In the genomic region with DNA sequence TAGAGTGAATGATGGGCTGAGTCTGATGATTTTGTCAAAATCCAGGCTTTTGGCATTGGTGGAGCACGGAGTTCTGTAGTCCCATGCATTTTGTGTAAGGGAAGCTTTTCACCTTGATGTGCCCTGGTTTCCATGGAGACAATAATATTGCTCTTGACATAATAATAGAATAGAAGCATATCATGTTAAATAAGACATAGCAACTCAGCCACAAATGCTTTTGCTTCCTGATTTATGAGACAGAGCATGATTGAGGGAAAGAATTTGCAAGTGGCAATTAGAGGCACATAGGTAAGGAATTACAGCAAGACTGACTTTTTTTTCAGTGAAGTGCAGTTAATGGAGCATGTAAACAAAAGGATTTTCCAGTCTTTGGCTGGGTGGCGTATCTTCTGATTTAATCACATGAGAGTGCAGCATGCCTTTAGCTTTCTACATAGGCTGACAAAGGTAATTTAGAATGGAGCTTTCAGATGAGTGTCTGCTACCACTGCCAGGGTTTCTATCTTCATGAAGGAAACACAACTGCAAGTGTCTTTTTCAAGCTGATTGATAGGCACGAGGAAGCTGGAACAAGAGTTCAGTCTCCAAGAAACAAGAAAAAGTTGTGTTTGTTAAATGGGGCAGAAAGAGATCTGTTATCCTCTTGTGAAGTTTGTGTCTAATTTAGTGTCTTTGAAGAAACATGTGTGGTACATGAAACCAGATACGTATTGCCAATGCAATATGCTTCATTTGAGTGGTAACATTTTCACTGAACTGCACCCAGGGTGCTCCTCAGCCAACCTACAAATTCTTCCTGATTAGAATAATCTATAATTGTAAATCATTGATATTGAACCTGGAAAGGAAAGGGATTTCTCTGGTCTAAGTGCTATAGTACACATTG, we compare ENCODE assay signal across 16 mouse cellular contexts.
DNase-seq lines count a peak whose midpoint lies in the region; ATAC-seq and TF ChIP-seq lines count a peak whose summit lies in the region.
"Had no signal": no experiment of that assay in that cellular context is flagged by ENCODE, and none has a peak within 500 bp of the region (broad histone marks: within the 10 kb centered on the region; RNA-seq: fewer than 3 reads in every experiment).

No protein-coding gene starts in this region.

- 0 out of 2 replicates have a peak, but pooled peaks cover 5% of the 10 kb centered on the region for H3K4me1 ChIP-seq in forebrain, embryonic 13.5 days
- H3K4me1 ChIP-seq in forebrain, embryonic 11.5 days (replicated peaks; ENCODE audit: control insufficient read depth, insufficient read depth, low read length) = no peaks in the 10 kb centered on the region; the same call in 1 of the 2 replicates
- peaks cover 2% of the 10 kb centered on the region; the same call in 1 of the 2 replicates for H3K4me1 ChIP-seq in midbrain, embryonic 15.5 days
- H3K4me1 ChIP-seq in midbrain, embryonic 13.5 days (replicated peaks) = no peaks in the 10 kb centered on the region
- no peaks in the 10 kb centered on the region for H3K4me1 ChIP-seq in forebrain, postnatal 0 days (ENCODE audit: insufficient read depth)
- peaks cover 6% of the 10 kb centered on the region for H3K4me1 ChIP-seq in neural tube, embryonic 15.5 days
- H3K4me1 ChIP-seq: heart, embryonic 10.5 days; limb, embryonic 10.5 days; liver, embryonic 15.5 days had no signal

- no peaks in the 10 kb centered on the region for H3K36me3 ChIP-seq in forebrain, embryonic 13.5 days (ENCODE audit: poor library complexity, severe bottlenecking)
- no peaks in the 10 kb centered on the region for H3K36me3 ChIP-seq in forebrain, embryonic 11.5 days (ENCODE audit: control insufficient read depth, insufficient read depth, low read length)
- no peaks in the 10 kb centered on the region for H3K36me3 ChIP-seq in midbrain, embryonic 15.5 days (replicated peaks)
- H3K36me3 ChIP-seq in midbrain, embryonic 13.5 days = no peaks in the 10 kb centered on the region
- H3K36me3 ChIP-seq in forebrain, postnatal 0 days (ENCODE audit: insufficient read depth) = no peaks in the 10 kb centered on the region
- no peaks in the 10 kb centered on the region for H3K36me3 ChIP-seq in neural tube, embryonic 15.5 days
- H3K36me3 ChIP-seq: heart, embryonic 10.5 days; limb, embryonic 10.5 days; liver, embryonic 15.5 days had no signal

- H3K9me3 ChIP-seq in forebrain, embryonic 13.5 days (replicated peaks) = no peaks in the 10 kb centered on the region
- H3K9me3 ChIP-seq in forebrain, embryonic 11.5 days (ENCODE audit: control insufficient read depth, low read length) = no peaks in the 10 kb centered on the region
- no peaks in the 10 kb centered on the region for H3K9me3 ChIP-seq in midbrain, embryonic 15.5 days
- no peaks in the 10 kb centered on the region for H3K9me3 ChIP-seq in midbrain, embryonic 13.5 days
- H3K9me3 ChIP-seq in forebrain, postnatal 0 days (ENCODE audit: low read length) = no peaks in the 10 kb centered on the region
- no peaks in the 10 kb centered on the region for H3K9me3 ChIP-seq in neural tube, embryonic 15.5 days (replicated peaks)
- H3K9me3 ChIP-seq: heart, embryonic 10.5 days; limb, embryonic 10.5 days; liver, embryonic 15.5 days had no signal

- peak; percentile 72 for ATAC-seq in forebrain, embryonic 13.5 days
- no peak for ATAC-seq in forebrain, embryonic 11.5 days (replicated peaks; ENCODE audit: low FRiP score)
- peak; percentile 72 for ATAC-seq in midbrain, embryonic 15.5 days (replicated peaks)
- ATAC-seq in midbrain, embryonic 13.5 days = no peak
- ATAC-seq in forebrain, postnatal 0 days = peak; percentile 87
- peak; percentile 90 for ATAC-seq in neural tube, embryonic 15.5 days (ENCODE audit: low FRiP score)

- no peak for DNase-seq in forebrain, embryonic 11.5 days (ENCODE audit: low spot score)
- DNase-seq in forebrain, postnatal 0 days = peak; percentile 41
- no peak for DNase-seq in cerebellum, adult 9-11 months
- no peak for DNase-seq in cerebellum, postnatal 10 days
- DNase-seq: adrenal gland, postnatal 36 days; gastrocnemius, postnatal 10 days; heart, postnatal 36 days; kidney, adult 18-20 months; thymus, adult 2 months had no signal

- H3K9ac ChIP-seq in forebrain, embryonic 13.5 days = no peak overlapping the region
- H3K9ac ChIP-seq in forebrain, embryonic 11.5 days (ENCODE audit: low read length) = no peak overlapping the region
- no peak overlapping the region for H3K9ac ChIP-seq in midbrain, embryonic 15.5 days
- no peak overlapping the region for H3K9ac ChIP-seq in midbrain, embryonic 13.5 days (replicated peaks)
- no peak overlapping the region for H3K9ac ChIP-seq in forebrain, postnatal 0 days
- no peak overlapping the region for H3K9ac ChIP-seq in neural tube, embryonic 15.5 days (replicated peaks)
- H3K9ac ChIP-seq: liver, embryonic 15.5 days had no signal

- H3K4me2 ChIP-seq in forebrain, embryonic 13.5 days = no peak overlapping the region
- no peak overlapping the region for H3K4me2 ChIP-seq in forebrain, embryonic 11.5 days (ENCODE audit: low read depth, low read length, severe bottlenecking)
- H3K4me2 ChIP-seq in midbrain, embryonic 15.5 days = no peak overlapping the region
- no peak overlapping the region for H3K4me2 ChIP-seq in midbrain, embryonic 13.5 days (replicated peaks)
- H3K4me2 ChIP-seq in forebrain, postnatal 0 days (ENCODE audit: low read depth) = no peak overlapping the region
- no peak overlapping the region for H3K4me2 ChIP-seq in neural tube, embryonic 15.5 days
- H3K4me2 ChIP-seq: liver, embryonic 15.5 days had no signal

- no peak overlapping the region for H3K27ac ChIP-seq in forebrain, embryonic 13.5 days
- H3K27ac ChIP-seq in forebrain, embryonic 11.5 days (ENCODE audit: low read depth, low read length) = no peak overlapping the region
- H3K27ac ChIP-seq in midbrain, embryonic 15.5 days = no peak overlapping the region
- no peak overlapping the region for H3K27ac ChIP-seq in midbrain, embryonic 13.5 days
- H3K27ac ChIP-seq in forebrain, postnatal 0 days (ENCODE audit: low read depth, low read length) = 0 out of 2 replicates have a peak overlapping the region, but pooled peaks have one; percentile 0
- 0 out of 2 replicates have a peak overlapping the region, but pooled peaks have one; percentile 9 for H3K27ac ChIP-seq in neural tube, embryonic 15.5 days (replicated peaks)
- H3K27ac ChIP-seq: heart, embryonic 10.5 days; limb, embryonic 10.5 days; liver, embryonic 15.5 days had no signal

- TF ChIP-seq CTCF in forebrain, postnatal 0 days (IDR thresholded peaks at IDR 0.05; ENCODE audit: low read depth) = no peak

- WGBS in forebrain, embryonic 13.5 days = 29% methylated on average over 4 of the region's 4 CpGs
- WGBS in forebrain, embryonic 11.5 days = 50% methylated on average over 4 of the region's 4 CpGs
- 55% methylated on average over 4 of the region's 4 CpGs for WGBS in midbrain, embryonic 15.5 days
- WGBS in midbrain, embryonic 13.5 days = 50% methylated on average over 4 of the region's 4 CpGs
- 25% methylated on average over 4 of the region's 4 CpGs for WGBS in forebrain, postnatal 0 days
- WGBS in neural tube, embryonic 15.5 days = 15% methylated on average over 4 of the region's 4 CpGs

- no peaks in the 10 kb centered on the region for H3K27me3 ChIP-seq in forebrain, embryonic 13.5 days
- H3K27me3 ChIP-seq in forebrain, embryonic 11.5 days (ENCODE audit: control insufficient read depth, insufficient read depth, low read length) = no peaks in the 10 kb centered on the region
- no peaks in the 10 kb centered on the region for H3K27me3 ChIP-seq in midbrain, embryonic 15.5 days (replicated peaks)
- no peaks in the 10 kb centered on the region for H3K27me3 ChIP-seq in midbrain, embryonic 13.5 days
- H3K27me3 ChIP-seq in forebrain, postnatal 0 days (ENCODE audit: insufficient read depth, low read length) = no peaks in the 10 kb centered on the region
- no peaks in the 10 kb centered on the region for H3K27me3 ChIP-seq in neural tube, embryonic 15.5 days (replicated peaks)
- H3K27me3 ChIP-seq: liver, embryonic 15.5 days had no signal

- no peak overlapping the region for H3K4me3 ChIP-seq in forebrain, embryonic 13.5 days
- no peak overlapping the region for H3K4me3 ChIP-seq in forebrain, embryonic 11.5 days (ENCODE audit: low read depth, low read length)
- no peak overlapping the region for H3K4me3 ChIP-seq in midbrain, embryonic 15.5 days
- H3K4me3 ChIP-seq in midbrain, embryonic 13.5 days (replicated peaks) = no peak overlapping the region
- H3K4me3 ChIP-seq in forebrain, postnatal 0 days (ENCODE audit: low read depth, low read length) = no peak overlapping the region
- no peak overlapping the region for H3K4me3 ChIP-seq in neural tube, embryonic 15.5 days (replicated peaks)
- H3K4me3 ChIP-seq: heart, embryonic 10.5 days; limb, embryonic 10.5 days; liver, embryonic 15.5 days had no signal

Comparison
In these comparisons a context has a peak if more than half of its experiments do, and no peak if none do; other contexts are left out.
1. ATAC-seq: peak in forebrain, embryonic 13.5 days (single experiment), midbrain, embryonic 15.5 days (single experiment), forebrain, postnatal 0 days (single experiment) and neural tube, embryonic 15.5 days (single experiment); none in forebrain, embryonic 11.5 days (single experiment) and midbrain, embryonic 13.5 days (single experiment).
2. H3K27ac ChIP-seq: peak in forebrain, postnatal 0 days (single experiment) and neural tube, embryonic 15.5 days (single experiment); none in forebrain, embryonic 13.5 days (single experiment), forebrain, embryonic 11.5 days (single experiment), midbrain, embryonic 15.5 days (single experiment) and midbrain, embryonic 13.5 days (single experiment).